Mouse (Mus musculus): ENCODE results near the gene Dars2. TPM values are rescaled to one million over a fixed set of nuclear protein-coding genes. Genes with fewer than 3 reads are reported as not detected.

The Dars2 gene
- total RNA-seq (2023) = 8.3 TPM

GRCm38 (mm10) chr1:161070352-161071271, at the start of gene Dars2, which contains the start of gene Cenpl:
TSS of gene Dars2 (minus strand) at chr1:161070658.
TSS of gene Cenpl (plus strand) at chr1:161070713.

GRCm38 (mm10) chr1:161034435-161035280, 35.8 kb downstream of the Dars2 start, which contains the start of gene Zbtb37:
TSS of gene Zbtb37 (minus strand) at chr1:161034849.

Other genes with a start within 250 kb of the Dars2 start
- gene Rc3h1, start 164.2 kb downstream of the Dars2 start, total RNA-seq (2023) = 85.7 TPM
- gene Serpinc1, start 92.1 kb downstream of the Dars2 start, total RNA-seq (2023) = 2.5 TPM
- 36.0 TPM for gene Zbtb37, start 35.8 kb downstream of the Dars2 start, total RNA-seq (2023)
- gene Cenpl, start 55 bp upstream of the Dars2 start, total RNA-seq (2023) = 16.1 TPM
- 17.4 TPM for gene Klhl20, start 60.9 kb upstream of the Dars2 start, total RNA-seq (2023)
- gene Ankrd45, start 72.0 kb upstream of the Dars2 start, total RNA-seq (2023) = not detected
- gene Tex50, start 88.7 kb upstream of the Dars2 start, total RNA-seq (2023) = not detected
- gene Prdx6, start 180.6 kb upstream of the Dars2 start, total RNA-seq (2023) = 488 TPM